Mouse (Mus musculus): ENCODE results near the gene Pmvk.

Gene Pmvk

DNA sequence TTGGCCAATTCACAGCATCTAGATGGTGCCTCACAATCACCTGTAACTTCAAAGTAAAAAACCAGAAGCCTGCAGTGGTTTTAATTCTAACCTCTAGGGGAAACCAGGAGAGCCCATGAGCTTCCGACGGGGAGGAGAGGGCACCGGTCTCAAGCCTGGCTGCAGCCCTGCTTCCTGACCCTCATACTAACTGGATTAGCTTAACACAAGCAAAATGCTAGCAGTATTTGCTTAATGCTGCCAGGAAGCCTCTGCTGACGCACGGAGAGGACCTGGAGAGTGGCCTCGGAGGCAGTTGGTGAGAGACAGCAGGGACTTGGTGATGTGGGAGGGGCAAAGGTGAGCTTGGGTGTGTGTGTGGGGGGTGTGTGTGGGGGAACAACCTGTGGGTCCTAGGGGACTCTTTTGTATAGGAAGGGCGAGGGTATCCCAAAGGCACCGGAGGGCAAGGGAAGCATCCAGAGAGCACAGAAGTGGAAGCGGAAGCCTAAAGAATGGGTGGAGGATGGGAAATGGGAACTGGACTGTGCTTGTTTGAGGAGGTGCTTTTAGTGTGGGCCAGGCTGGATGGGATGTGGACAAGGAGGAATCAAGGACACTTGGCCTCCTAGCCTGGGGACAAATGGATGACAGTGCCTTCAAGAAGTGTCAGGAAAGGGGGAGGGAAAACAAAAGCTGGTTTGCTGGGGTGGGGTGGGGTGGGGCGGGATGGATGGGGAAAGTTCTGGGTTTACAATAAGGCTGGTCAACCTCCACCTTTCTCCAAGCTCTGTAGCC lies at the start of gene Pmvk:
Gene Pmvk (plus strand): TSS at position 141 of the 777 bp plus-strand sequence.
- no peak for DNase-seq (ENCODE audit: low read depth in 2 of 2, low spot score in 2 of 2)

DNA sequence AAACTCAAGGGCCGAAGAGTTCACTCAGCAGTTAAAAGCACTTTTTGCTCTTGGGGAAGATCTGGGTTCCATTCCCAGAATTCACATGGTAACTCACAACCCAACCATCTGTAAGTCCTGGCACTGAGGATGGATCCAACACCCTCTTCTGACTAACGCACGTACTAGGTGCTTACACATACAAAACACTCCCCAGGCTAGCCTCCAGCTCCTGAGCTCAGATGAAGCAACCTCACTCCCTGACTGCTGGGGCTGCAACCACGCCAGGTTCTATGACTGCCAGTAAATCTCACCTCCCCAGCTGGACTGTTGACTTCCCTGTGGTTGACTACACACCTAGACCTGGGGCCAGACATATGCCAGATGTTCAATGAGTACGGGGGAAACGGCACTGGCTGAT lies 47.5 kb upstream of the Pmvk start:
- DNase-seq (ENCODE audit: low read depth in 2 of 2, low spot score in 2 of 2) = no peak

DNA sequence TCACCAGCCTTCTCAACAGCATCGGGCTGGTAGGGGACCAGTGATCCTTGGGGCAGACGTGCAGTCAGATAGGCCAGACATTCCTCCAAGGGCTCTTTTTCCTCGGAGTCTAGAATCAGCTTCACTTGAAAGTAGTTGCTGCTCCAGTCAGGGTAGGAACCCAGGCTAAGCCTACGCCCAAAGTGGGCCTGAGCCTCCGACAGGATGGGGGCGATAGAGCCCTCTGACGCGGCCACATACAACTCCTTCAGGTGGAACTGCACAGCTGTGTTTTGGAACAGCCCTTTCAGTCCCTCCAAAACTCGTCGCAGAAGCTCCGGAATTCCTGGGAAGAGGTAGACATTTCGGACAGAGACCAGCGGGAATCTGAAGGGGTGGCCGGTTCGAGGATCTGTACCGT lies 45.9 kb upstream of the Pmvk start:
- no peak for DNase-seq (ENCODE audit: low read depth in 2 of 2, low spot score in 2 of 2)

DNA sequence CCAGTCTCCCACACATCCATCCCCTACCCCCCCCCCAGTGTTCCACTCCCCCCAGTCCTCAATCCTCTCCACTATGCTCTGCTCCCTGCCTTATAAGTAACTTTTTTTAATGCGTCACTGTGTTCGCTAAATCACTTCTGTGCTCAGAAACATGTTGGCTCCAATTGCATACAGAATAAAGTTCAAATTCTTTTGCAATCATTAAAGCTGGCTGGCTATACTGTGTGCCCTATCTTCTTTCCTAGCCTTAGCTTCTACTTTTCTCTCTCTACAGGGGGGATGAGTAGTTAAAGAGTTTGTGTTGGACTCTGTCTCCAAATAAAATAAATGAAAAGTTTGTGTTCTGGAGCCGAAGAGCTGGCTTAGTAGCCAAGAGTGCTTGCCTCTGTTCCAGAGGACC lies 44.6 kb upstream of the Pmvk start:
- DNase-seq (ENCODE audit: low read depth in 2 of 2, low spot score in 2 of 2) = no peak

DNA sequence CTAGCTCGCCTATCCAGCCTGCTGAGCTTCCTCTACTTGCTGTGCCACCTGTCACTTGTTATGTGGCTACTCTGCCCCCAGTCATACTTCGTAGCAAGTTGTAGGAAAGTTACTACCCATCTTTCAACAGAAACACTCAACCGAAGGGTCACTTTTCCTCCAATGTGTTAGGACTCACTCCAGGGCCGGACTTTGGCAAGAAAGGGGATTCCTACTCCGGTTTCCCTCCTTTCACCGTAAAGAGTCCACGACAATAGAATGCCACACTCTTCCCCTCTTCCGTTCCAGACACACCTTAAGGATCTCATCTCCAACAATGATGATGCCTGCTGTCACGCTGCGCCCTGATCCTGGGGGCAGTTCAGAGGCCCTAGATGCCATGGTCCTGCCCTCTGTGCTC lies 43.5 kb upstream of the Pmvk start:
- DNase-seq (ENCODE audit: low read depth in 2 of 2, low spot score in 2 of 2) = no peak

DNA sequence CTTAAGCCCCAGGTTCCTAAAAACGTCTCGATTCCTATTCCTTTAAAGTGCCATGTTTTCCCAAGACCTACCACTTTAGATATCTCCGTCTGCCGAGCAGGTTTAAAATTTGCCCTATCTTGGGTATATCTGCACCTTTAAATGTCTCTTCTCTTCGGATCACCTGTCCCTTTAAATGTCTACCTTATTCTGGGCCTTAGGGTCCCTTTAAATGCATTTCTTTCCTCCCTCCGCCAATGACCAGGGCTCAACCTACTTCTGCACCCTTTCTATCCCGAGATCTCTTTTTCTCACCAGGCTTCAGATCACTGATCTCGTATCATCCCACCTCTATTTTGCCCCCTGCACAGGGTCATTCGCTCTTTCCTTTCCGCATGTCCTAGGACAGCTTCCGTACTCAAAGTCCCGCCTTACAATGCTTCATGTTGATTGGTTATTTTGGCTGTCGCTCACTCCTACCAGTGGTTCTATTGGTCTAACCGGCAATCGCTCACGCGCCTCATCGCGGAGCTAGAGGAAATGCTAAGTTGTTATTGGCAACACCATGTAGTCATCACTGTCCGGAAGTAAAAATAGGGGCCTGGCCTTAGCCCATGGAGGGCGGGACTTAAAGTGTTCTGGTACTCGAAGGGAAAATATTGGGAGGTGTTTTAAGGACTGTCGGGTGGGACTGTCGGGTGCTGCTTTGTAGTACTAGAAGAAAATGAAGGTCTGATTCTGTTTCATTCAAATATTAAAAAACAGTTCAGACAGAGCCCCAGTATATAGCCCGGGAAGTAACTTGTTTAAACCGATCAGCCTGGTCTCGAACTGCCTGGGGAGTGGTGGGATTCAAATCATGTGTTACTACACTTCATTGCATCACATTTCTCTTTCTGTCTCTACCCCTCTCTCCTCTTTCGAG lies 42.6 kb upstream of the Pmvk start, which contains the start of gene Flad1:
Gene Flad1 (minus strand): TSS at position 381 of the 904 bp plus-strand sequence.
- DNase-seq (ENCODE audit: low read depth in 2 of 2, low spot score in 2 of 2) = peak; percentile 96 to 99

DNA sequence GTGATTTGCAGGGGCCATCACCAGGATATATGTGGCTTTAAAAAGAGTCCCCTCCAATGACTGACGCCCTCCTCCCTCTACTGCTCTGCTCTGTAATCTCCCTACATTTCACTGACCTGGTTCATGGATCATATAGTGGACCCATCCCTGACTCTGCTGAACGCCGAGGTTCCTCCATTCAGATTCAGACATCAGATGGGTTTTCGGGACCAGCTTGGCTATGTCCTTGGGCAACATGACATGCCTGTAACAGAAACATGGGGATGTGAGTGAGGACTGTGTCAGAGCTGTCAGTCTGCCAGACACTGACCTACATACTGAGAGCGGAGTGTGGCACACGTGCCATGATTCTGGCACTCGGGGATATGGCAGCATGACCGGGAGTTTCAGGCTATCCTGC lies 38.2 kb upstream of the Pmvk start:
- no peak for DNase-seq (ENCODE audit: low read depth in 2 of 2, low spot score in 2 of 2)

DNA sequence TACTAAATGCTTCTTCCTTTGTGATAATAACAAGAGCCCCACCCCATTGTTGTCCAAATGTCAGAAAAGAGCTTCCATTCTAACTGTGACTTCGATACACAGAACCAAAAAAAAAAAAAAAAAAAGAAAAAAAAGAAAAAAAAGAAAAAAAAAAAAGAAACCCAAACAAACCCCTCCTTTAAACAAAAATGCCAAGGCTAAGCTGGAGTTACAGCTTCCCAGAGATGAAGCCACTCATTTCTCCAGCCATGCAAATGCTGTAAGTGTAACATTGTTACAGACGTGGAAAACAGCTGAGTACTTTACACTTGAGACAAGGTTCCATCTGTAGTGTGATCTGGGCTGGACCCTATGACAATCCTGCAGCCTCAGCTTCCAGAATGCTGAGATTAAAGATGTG lies 37.2 kb upstream of the Pmvk start:
- no peak for DNase-seq (ENCODE audit: low read depth in 2 of 2, low spot score in 2 of 2)

DNA sequence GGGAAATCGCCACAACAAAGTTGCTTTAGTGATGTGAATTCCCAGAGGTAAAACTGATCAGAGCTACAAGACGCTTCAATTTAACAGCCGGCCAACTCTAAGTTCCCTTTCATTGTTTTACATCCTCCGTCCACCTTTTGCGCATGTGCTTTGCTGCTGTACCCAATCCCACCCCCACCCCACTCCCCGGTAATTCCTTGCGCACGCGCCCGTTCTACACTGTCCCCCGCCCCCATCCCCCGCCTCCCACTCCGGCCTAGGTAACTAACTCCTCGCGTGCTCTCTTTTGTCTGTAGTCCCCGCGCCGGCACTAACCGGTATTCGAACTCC lies 36.5 kb upstream of the Pmvk start:
- DNase-seq (ENCODE audit: low read depth in 2 of 2, low spot score in 2 of 2) = no peak

DNA sequence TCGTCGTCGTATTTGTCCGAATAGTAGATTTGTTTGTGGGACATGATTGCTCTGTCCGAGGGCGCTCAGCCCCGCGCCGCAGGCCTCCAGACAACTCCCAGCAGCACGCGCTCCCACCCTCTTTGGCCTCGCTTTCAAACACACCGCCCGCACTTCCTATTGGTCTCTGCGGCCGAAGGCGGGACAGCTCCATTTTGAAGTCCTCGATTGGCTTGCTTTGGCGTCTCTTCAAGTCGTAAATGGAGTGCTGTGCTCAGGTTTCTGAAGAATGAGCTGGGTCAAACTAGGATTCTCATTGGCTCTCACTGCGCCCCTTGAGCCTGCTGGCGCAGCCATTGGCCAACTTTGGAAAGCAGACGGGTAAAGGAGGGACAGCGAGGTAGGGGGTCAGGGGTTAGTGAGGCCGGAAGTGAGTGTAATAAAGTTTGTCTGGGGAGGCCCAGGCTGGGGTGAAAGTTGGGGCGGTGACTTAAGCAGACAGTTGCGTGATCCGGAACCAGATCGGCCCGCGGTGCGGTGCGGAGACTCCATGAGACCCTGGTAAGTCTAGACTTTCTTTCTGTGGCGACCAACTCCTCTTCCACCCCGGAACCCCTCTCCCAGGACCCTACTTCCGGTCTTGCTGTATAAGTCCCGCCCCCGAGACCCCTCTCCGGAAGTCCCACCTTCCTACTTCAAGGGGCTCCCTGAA lies 36.0 kb upstream of the Pmvk start, which contains the start of the genes Cks1b and Shc1:
Gene Cks1b (minus strand): TSS at position 214 of the 691 bp plus-strand sequence.
Gene Shc1 (plus strand): TSS at position 274 of the 691 bp plus-strand sequence.
- peak; percentile 92 for DNase-seq (ENCODE audit: low read depth in 2 of 2, low spot score in 2 of 2)

DNA sequence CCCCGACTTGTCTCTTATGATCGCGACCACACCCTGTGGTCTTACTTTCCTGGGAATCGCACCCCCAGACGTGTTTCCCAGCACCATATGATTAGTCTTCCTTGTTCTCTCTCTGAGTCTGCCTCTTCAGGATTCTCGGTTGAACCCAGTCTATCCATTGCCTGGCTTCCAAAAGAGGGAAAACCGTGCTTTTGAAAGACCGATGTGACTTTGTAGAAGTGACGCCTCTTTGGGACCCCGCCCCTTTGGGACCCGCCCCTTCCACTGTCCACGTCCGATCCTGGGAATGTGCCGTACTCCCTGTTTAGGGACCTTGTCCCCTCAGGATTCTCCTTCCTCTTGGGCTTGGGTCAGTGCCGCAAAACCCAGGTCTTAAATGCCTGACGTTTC lies 35.5 kb upstream of the Pmvk start:
- no peak for DNase-seq (ENCODE audit: low read depth in 2 of 2, low spot score in 2 of 2)

DNA sequence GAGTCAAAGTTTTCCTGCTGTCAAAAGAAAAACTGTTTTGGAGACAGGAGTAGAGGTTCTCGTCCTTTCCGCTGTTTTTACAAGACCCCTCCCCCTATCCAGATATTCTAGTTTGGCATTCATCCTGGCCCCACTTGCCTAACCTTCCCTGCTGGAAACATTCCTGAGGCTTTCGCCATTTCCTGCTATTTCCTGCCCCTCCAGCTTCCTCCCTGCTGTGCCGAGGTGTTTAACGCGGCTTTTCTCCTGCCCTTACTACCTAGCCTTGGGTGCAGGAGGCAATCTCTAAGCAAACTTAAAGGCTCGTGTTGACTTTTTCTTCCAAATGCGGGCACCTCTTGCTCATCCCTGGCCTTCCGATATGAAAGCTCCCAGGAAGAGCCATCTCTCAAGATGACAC lies 34.8 kb upstream of the Pmvk start:
- DNase-seq (ENCODE audit: low read depth in 2 of 2, low spot score in 2 of 2) = no peak

DNA sequence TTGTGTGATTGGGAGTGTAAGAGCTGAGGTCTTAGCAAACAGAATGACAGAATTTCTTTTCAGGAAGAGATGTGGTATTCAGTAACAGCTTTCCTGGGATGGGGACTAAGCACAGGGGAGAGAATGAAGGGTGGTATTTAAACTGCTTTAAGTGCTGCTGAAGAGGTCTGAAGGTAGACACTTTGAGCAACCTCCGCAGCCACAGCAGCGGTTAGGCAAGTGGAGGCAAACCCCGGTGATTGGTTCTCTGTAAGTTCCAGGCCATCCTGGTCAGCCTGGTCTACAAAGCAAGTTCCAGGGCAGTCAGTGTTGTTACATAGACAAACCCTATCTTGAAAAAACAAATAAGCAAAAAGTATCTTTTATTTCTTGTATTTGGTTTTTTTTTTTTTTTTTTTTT lies 34.4 kb upstream of the Pmvk start:
- no peak for DNase-seq (ENCODE audit: low read depth in 2 of 2, low spot score in 2 of 2)

DNA sequence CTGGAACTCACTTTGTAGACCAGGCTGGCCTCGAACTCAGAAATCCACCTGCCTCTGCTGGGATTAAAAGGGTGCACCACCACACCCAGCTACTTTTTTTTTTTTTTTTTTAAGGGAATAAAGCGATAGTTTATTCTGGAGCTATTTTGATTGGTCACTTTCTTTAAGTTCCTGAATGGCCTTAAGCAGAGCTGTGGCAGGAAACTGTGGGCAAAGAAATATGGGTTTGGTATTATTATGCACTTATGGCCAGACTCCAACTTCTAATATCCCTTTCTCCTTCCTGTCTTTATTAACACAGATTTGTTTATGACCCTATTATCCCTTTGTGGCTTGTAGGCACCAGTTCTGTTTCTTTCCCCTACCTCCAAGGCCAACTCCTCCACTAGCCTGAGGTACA lies 33.9 kb upstream of the Pmvk start:
- DNase-seq (ENCODE audit: low read depth in 2 of 2, low spot score in 2 of 2) = no peak

DNA sequence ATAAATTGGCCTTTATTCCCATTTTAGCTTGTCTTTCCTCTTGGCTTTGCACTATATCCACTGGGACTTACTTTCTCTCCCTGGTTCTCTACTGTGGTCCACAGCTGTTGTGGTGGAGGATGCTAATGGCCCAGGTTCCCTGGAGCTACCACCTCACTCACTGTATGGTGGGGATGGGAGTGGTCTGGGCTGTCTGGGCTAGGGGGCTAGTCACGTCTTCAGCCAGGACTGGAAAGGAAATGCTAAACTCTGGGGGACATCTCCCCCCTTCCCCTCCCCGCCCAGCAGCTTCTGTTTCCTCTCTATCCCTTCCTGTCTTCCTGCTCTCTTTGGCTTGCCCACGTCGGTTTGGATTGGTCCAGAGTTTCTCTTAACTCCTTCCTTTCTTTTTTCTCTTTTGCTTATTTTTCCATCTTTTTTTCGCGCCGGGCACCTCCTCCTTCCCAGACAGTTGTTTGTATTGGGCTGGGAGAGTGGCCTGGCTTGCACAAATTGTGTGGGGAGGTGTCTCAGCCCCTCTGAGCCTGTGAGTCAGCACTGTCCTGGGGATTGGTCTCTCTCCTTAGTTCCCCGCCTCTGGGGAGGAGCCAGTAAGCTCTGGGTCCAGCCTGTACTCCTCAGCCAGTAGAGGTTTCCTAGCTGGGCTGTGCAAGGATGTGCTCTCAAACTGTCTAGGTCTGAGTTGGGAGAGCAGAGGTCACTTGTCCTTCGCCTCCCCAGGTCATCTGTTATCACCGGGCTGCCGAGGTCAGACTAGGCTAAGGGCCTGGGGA lies 33.2 kb upstream of the Pmvk start:
- DNase-seq (ENCODE audit: low read depth in 2 of 2, low spot score in 2 of 2) = no peak

DNA sequence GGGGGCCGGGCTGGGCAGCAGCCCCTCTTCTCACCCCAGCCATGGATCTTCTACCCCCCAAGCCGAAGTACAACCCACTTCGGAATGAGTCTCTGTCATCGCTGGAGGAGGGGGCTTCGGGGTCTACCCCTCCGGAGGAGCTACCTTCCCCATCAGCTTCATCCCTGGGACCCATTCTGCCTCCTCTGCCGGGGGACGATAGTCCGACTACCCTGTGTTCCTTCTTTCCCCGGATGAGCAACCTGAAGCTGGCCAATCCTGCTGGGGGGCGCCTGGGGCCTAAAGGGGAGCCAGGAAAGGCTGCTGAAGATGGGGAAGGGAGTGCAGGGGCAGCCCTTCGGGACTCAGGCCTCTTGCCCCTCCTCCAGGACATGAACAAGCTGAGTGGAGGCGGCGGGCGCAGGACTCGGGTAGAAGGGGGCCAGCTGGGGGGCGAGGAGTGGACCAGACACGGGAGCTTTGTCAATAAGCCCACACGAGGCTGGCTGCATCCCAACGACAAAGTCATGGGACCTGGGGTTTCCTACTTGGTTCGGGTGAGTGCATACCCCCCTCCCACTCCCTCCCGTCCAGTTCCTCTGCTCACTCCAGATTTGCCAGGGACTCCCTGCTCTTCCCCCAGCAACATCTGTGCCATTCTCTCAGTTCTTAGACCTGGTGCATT lies 32.4 kb upstream of the Pmvk start:
- no peak for DNase-seq (ENCODE audit: low read depth in 2 of 2, low spot score in 2 of 2)

DNA sequence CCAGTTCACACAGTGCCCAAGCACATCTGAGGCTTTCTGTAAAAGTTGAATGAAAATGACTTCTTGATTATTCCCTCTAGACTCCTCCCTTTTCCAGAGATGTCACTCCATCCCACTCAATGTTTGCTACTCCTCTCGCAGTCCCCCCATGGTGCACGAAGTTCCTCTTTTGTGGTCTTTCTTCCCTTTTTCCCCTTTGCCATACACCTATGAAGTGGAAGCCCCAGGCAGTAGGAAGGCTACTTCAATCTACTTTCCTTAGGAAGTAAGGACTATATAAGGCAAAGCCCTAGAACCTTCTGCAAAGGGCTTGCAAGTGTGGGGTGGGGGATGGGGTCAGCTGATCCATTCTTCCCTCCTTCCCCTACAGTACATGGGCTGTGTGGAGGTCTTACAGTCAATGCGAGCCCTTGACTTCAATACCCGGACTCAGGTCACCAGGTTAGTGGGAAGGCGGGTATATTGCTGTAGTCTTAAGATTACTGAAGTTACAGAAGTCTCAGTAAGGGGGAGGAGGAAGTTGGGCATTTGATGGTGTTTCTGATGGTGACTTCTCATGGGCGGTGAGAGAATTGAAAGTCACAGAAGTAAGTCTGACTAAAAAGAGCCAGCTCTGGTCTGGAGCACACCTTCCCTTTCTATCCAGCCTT lies 31.7 kb upstream of the Pmvk start:
- DNase-seq (ENCODE audit: low read depth in 2 of 2, low spot score in 2 of 2) = no peak

DNA sequence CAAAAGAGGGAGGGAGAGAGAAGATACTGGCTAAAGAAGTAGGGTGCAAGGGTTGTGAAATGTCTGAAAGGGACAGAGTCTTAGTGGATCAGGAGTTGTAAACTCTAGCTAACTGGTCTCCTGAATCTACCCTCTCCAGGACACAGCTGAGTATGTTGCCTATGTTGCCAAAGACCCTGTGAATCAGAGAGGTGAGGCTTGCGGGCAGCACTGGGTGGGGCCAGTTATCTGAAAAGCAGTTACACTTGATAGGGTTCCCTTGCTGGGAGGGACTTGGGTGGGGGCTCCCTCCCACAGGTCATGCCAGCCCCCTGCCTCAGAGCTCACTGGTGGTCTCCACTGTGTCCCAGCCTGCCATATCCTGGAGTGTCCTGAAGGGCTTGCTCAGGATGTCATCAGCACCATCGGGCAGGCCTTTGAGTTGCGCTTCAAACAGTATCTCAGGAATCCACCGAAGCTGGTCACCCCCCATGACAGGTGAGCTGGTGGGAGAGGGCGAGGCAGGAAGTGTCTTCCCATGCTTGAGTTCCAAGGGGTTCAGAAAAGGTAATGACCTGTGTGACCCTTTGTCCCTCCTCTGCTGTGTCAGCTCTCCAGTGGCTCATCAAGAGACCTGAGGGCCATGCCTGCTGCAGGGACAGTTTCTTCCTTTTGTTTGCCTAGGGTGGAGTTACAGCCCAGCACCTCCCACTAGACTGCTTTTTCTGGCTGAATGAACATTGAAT lies 29.8 kb upstream of the Pmvk start:
- DNase-seq (ENCODE audit: low read depth in 2 of 2, low spot score in 2 of 2) = no peak

DNA sequence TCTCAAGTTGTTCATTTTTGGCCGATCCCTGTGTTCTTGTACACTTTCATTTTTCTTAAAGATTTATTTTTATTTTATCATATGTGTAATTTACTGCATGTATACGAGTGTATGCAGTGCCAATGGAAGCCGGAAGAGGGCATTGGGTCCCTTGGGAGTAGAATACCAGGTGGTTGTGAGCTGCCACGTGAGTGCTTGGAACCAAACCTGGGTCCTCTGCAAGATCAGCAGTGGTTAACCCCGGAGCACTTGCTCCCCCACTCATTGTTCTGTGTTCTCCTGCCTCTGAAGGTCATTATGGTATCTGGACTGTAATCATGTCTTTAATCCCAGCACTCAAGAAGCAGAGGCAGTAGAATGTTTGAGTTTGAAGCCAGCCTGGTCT lies 29.2 kb upstream of the Pmvk start:
- no peak for DNase-seq (ENCODE audit: low read depth in 2 of 2, low spot score in 2 of 2)

All from CD8-positive naive resting alpha-beta T cell, adult 2 months (primary cell).